Mouse (Mus musculus) stomach, embryonic 16.5 days (tissue): Measurements from ENCODE around the gene Ubxn10. TPM values are rescaled to one million over a fixed set of nuclear protein-coding genes. Genes with fewer than 3 reads are reported as not detected.

Experiments
- ATAC-seq: fragments of 200-750 bp; cut with Nextera tagmentation; 2 replicates; pipeline ENCODE4 v1.8.0; 2017; ENCODE audit warnings: moderate number of reproducible peaks, moderate TSS enrichment; ENCODE audit not compliant: insufficient read depth, low FRiP score
- H3K27ac ChIP-seq: fragments of 300-500 bp; sonication (generic); 2 replicates; pipeline ENCODE4 v1.5.1; 2014; ENCODE audit warnings: low read length
- H3K27me3 ChIP-seq: fragments of 300-500 bp; sonication (generic); 2 replicates; pipeline ENCODE4 v1.6.1; 2014; ENCODE audit warnings: low read length, control low read depth, mixed read lengths; ENCODE audit not compliant: control insufficient read depth, insufficient read depth
- H3K36me3 ChIP-seq: fragments of 300-500 bp; sonication (generic); 2 replicates; pipeline ENCODE4 v1.6.1; 2014; ENCODE audit warnings: low read length; ENCODE audit not compliant: control insufficient read depth, insufficient read depth
- H3K4me1 ChIP-seq: fragments of 300-500 bp; sonication (generic); 2 replicates; pipeline ENCODE4 v1.6.1; 2014; ENCODE audit warnings: low read length, control low read depth, mixed read lengths; ENCODE audit not compliant: control insufficient read depth, insufficient read depth
- H3K4me2 ChIP-seq: fragments of 300-500 bp; sonication (generic); 2 replicates; pipeline ENCODE4 v1.6.1; 2014; ENCODE audit warnings: low read depth, low read length, mixed read lengths
- H3K4me3 ChIP-seq: fragments of 300-500 bp; sonication (generic); replicated peaks from 2 replicates; pipeline ENCODE4 v1.5.1; 2014; ENCODE audit warnings: mild to moderate bottlenecking, low read length
- H3K9ac ChIP-seq: fragments of 300-500 bp; sonication (generic); 2 replicates; pipeline ENCODE4 v1.6.1; 2014; ENCODE audit warnings: low read length
- H3K9me3 ChIP-seq: fragments of 300-500 bp; sonication (generic); replicated peaks from 2 replicates; pipeline ENCODE4 v1.6.1; 2016; ENCODE audit warnings: low read length, control low read depth; ENCODE audit not compliant: control insufficient read depth
- WGBS: fragments of 180-500 bp; shearing (Covaris S2); extraction: QIAGEN DNeasy Blood & Tissue Kit; methylation state at CpG from one replicate; pipeline ENCODE4 v1.1.7; 2014; 5-methylcytosine and 5-hydroxymethylcytosine counted together
- polyA plus RNA-seq: library from polyadenylated mRNA; unstranded; fragments of >200 nt; fragmentation: Nextera tagmentation; extraction: Ambion mirVana; gene quantifications from 2 replicates; pipeline ENCODE4 v1.2.1, GENCODE M21; 2015

Gene Ubxn10
- polyA plus RNA-seq, 1 experiment from 2014 or later: 0.85 TPM

GRCm38 (mm10) chr4:138746866-138747265 lies 9.9 kb upstream of the Ubxn10 start:
- no peak overlapping the region for H3K9ac ChIP-seq
- no peaks in the 10 kb centered on the region; the same call in 1 of the 2 replicates for H3K4me1 ChIP-seq
- ATAC-seq: no peak
- H3K27ac ChIP-seq: no peak overlapping the region
- no peaks in the 10 kb centered on the region for H3K9me3 ChIP-seq
- no peak overlapping the region for H3K4me2 ChIP-seq
- no peak overlapping the region for H3K4me3 ChIP-seq
- H3K27me3 ChIP-seq: no peaks in the 10 kb centered on the region
- 84% methylated on average over 9 of the region's 9 CpGs for WGBS
- H3K36me3 ChIP-seq: no peaks in the 10 kb centered on the region

- ATAC-seq: peak; percentile 41; the same call in 1 of the 2 replicates
- H3K4me3 ChIP-seq: no peak overlapping the region
- H3K27me3 ChIP-seq: no peaks in the 10 kb centered on the region
- H3K9me3 ChIP-seq: no peaks in the 10 kb centered on the region
- no peak overlapping the region for H3K27ac ChIP-seq
- 59% methylated on average over 4 of the region's 4 CpGs for WGBS
- no peak overlapping the region for H3K9ac ChIP-seq
- H3K4me1 ChIP-seq: no peaks in the 10 kb centered on the region; the same call in 1 of the 2 replicates
- no peaks in the 10 kb centered on the region for H3K36me3 ChIP-seq
- no peak overlapping the region for H3K4me2 ChIP-seq
These were observed 8.9 kb upstream of the Ubxn10 start for GRCm38 (mm10) chr4:138745884-138746283.

- H3K4me1 ChIP-seq: peaks cover 20% of the 10 kb centered on the region
- no peak overlapping the region for H3K9ac ChIP-seq
- 20% methylated on average over 7 of the region's 7 CpGs for WGBS
- H3K9me3 ChIP-seq: no peaks in the 10 kb centered on the region
- no peak for ATAC-seq
- H3K27me3 ChIP-seq: no peaks in the 10 kb centered on the region
- no peak overlapping the region for H3K27ac ChIP-seq
- H3K4me2 ChIP-seq: no peak overlapping the region
- H3K4me3 ChIP-seq: no peak overlapping the region
- no peaks in the 10 kb centered on the region for H3K36me3 ChIP-seq
These were observed 2.3 kb upstream of the Ubxn10 start for GRCm38 (mm10) chr4:138739136-138739851.

GRCm38 (mm10) chr4:138734863-138735262 lies 2.1 kb downstream of the Ubxn10 start:
- H3K4me2 ChIP-seq: no peak overlapping the region
- H3K4me1 ChIP-seq: peaks cover 20% of the 10 kb centered on the region
- no peak overlapping the region for H3K27ac ChIP-seq
- no peaks in the 10 kb centered on the region for H3K9me3 ChIP-seq
- WGBS: 91% methylated on average over 4 of the region's 4 CpGs
- no peaks in the 10 kb centered on the region for H3K27me3 ChIP-seq
- H3K9ac ChIP-seq: no peak overlapping the region
- no peak overlapping the region for H3K4me3 ChIP-seq
- no peaks in the 10 kb centered on the region for H3K36me3 ChIP-seq
- ATAC-seq: no peak

- peaks cover 15% of the 10 kb centered on the region for H3K4me1 ChIP-seq
- no peak for ATAC-seq
- WGBS: 64% methylated on average over 7 of the region's 7 CpGs
These were observed 2.9 kb downstream of the Ubxn10 start for GRCm38 (mm10) chr4:138734105-138734504.

GRCm38 (mm10) chr4:138729018-138729703 lies 7.8 kb downstream of the Ubxn10 start:
- no peaks in the 10 kb centered on the region for H3K36me3 ChIP-seq
- no peak overlapping the region for H3K4me2 ChIP-seq
- no peaks in the 10 kb centered on the region for H3K27me3 ChIP-seq
- no peak overlapping the region for H3K27ac ChIP-seq
- H3K9me3 ChIP-seq: no peaks in the 10 kb centered on the region
- no peak overlapping the region for H3K9ac ChIP-seq
- no peak overlapping the region for H3K4me3 ChIP-seq
- 51% methylated on average over 9 of the region's 9 CpGs for WGBS
- H3K4me1 ChIP-seq: peaks cover 14% of the 10 kb centered on the region; the same call in 1 of the 2 replicates
- ATAC-seq: peak; percentile 54; the same call in 1 of the 2 replicates

More at GRCm38 (mm10) chr4:138734105-138734504, 2.9 kb downstream of the Ubxn10 start:
- Histone ChIP-seq H3K9ac (no peak overlapping the region), H3K27ac (no peak overlapping the region), H3K36me3 (no peaks in the 10 kb centered on the region), H3K9me3 (no peaks in the 10 kb centered on the region), H3K4me2 (no peak overlapping the region), H3K4me3 (no peak overlapping the region), H3K27me3 (no peaks in the 10 kb centered on the region)

GRCm38 (mm10) chr4:138725751-138726150 lies 11.2 kb downstream of the Ubxn10 start:
- peaks cover 14% of the 10 kb centered on the region; the same call in 1 of the 2 replicates for H3K4me1 ChIP-seq
- H3K4me3 ChIP-seq: no peak overlapping the region
- WGBS: 71% methylated on average over 5 of the region's 5 CpGs
- no peak overlapping the region for H3K27ac ChIP-seq
- no peaks in the 10 kb centered on the region for H3K27me3 ChIP-seq
- no peak for ATAC-seq
- no peaks in the 10 kb centered on the region for H3K9me3 ChIP-seq
- no peaks in the 10 kb centered on the region for H3K36me3 ChIP-seq
- no peak overlapping the region for H3K4me2 ChIP-seq
- H3K9ac ChIP-seq: no peak overlapping the region

GRCm38 (mm10) chr4:138725127-138725461 lies 11.9 kb downstream of the Ubxn10 start:
- Histone ChIP-seq H3K4me2 (peak overlapping the region; percentile 47), H3K27ac (peak overlapping the region; percentile 14; the same call in 1 of the 2 replicates), H3K9ac (peak overlapping the region; percentile 49), H3K9me3 (no peaks in the 10 kb centered on the region), H3K4me3 (peak overlapping the region; percentile 24; the same call in 1 of the 2 replicates), H3K4me1 (peaks cover 14% of the 10 kb centered on the region; the same call in 1 of the 2 replicates), H3K36me3 (no peaks in the 10 kb centered on the region), H3K27me3 (no peaks in the 10 kb centered on the region)
- ATAC-seq: peak; percentile 53; the same call in 1 of the 2 replicates
- 4% methylated on average over 13 of the region's 13 CpGs for WGBS
